Mouse (Mus musculus) heart, postnatal 25 days (tissue): Measurements from ENCODE around the gene Gm45234. TPM values are rescaled to one million over a fixed set of nuclear protein-coding genes. Genes with fewer than 3 reads are reported as not detected.

Experiments used
- DNase-seq: peaks from one replicate; pipeline ENCODE4 v3.0.0; 2022; ENCODE audit warnings: low spot score
- intact Hi-C: fragments of 180-260 bp; cut with DNase I; formaldehyde crosslinking; loops from one replicate; pipeline ENCODE4 v1.15.1; 2025
- total RNA-seq, 2 experiments: library from RNA; stranded (reverse); gene quantifications; 2 replicates each; pipeline ENCODE4 v1.2.3; 2021

The Gm45234 gene
- total RNA-seq, 2 experiments from 2014 or later: 3.8 TPM; not detected in 1

- intact Hi-C loops: loop anchor here (10.0 kb wide), 2 partner anchors 287 to 317 kb away; partner anchors contain the start of genes Ing4 and Zfp384
- no peak for DNase-seq
Measured at GRCm38 (mm10) chr6:124717968-124718367, 37.9 kb downstream of the Gm45234 start.

- intact Hi-C loops: loop anchor here (10.0 kb wide), 2 partner anchors 288 to 318 kb away; partner anchors contain the start of genes Ing4 and Zfp384
- DNase-seq: no peak
Measured at GRCm38 (mm10) chr6:124716864-124717490, 38.8 kb downstream of the Gm45234 start.

- intact Hi-C loops: loop anchor here (1.0 to 10.0 kb wide), 4 partner anchors 27 to 322 kb away; partner anchors contain the start of genes Atn1, Gm45234, Ing4 and Zfp384
- no peak for DNase-seq
Measured at GRCm38 (mm10) chr6:124712918-124713317, 42.9 kb downstream of the Gm45234 start.

GRCm38 (mm10) chr6:124711824-124712782 is 43.7 kb downstream of the Gm45234 start, which contains the start of the genes Emg1 and Phb2:
TSS of gene Emg1 (minus strand) at chr6:124712178.
TSS of gene Phb2 (plus strand) at chr6:124712336.
- peak; percentile 94 for DNase-seq
- intact Hi-C loops: loop anchor here (5.0 to 10.0 kb wide), 3 partner anchors 45 to 323 kb away; partner anchors contain the start of genes Atn1, Gm45234, Ing4 and Zfp384

GRCm38 (mm10) chr6:124708289-124708889 is 47.4 kb downstream of the Gm45234 start:
- intact Hi-C loops: loop anchor here (2.0 kb wide), 1 partner anchor 46 kb away; the partner anchor contains the start of gene Lpcat3
- DNase-seq: no peak

GRCm38 (mm10) chr6:124706061-124706627 is 49.7 kb downstream of the Gm45234 start:
- DNase-seq: no peak
- intact Hi-C loops: no loop called here

GRCm38 (mm10) chr6:124704417-124704816 is 51.4 kb downstream of the Gm45234 start:
- no peak for DNase-seq
- intact Hi-C loops: no loop called here

GRCm38 (mm10) chr6:124703789-124704188 is 52.0 kb downstream of the Gm45234 start:
- no peak for DNase-seq
- intact Hi-C loops: no loop called here

- intact Hi-C loops: no loop called here
- DNase-seq: no peak
Measured at GRCm38 (mm10) chr6:124702784-124703103, 53.1 kb downstream of the Gm45234 start.

- intact Hi-C loops: no loop called here
- DNase-seq: no peak
Measured at GRCm38 (mm10) chr6:124702102-124702783, 53.6 kb downstream of the Gm45234 start.

- intact Hi-C loops: no loop called here
- DNase-seq: no peak
Measured at GRCm38 (mm10) chr6:124701338-124701737, 54.5 kb downstream of the Gm45234 start.

GRCm38 (mm10) chr6:124699962-124700610 is 55.7 kb downstream of the Gm45234 start:
- intact Hi-C loops: no loop called here
- DNase-seq: peak; percentile 65

- intact Hi-C loops: no loop called here
Measured at GRCm38 (mm10) chr6:124699366-124699765, 56.5 kb downstream of the Gm45234 start.

GRCm38 (mm10) chr6:124698751-124699150 is 57.1 kb downstream of the Gm45234 start:
- intact Hi-C loops: no loop called here
- DNase-seq: no peak

More at GRCm38 (mm10) chr6:124699366-124699765, 56.5 kb downstream of the Gm45234 start:
- DNase-seq: no peak

- no peak for DNase-seq
- intact Hi-C loops: no loop called here
Measured at GRCm38 (mm10) chr6:124696441-124697150, 59.2 kb downstream of the Gm45234 start.

- DNase-seq: peak; percentile 46
- intact Hi-C loops: no loop called here
Measured at GRCm38 (mm10) chr6:124694166-124694955, 61.5 kb downstream of the Gm45234 start.

- DNase-seq: no peak
- intact Hi-C loops: no loop called here
Measured at GRCm38 (mm10) chr6:124693243-124693981, 62.4 kb downstream of the Gm45234 start.
